Mouse (Mus musculus) megakaryocyte-erythroid progenitor cell, adult 5-6 weeks (primary cell): ENCODE data around the gene Trappc3. TPM values are rescaled to one million over a fixed set of nuclear protein-coding genes. Genes with fewer than 3 reads are reported as not detected.

Experiments
- ATAC-seq: replicated peaks from 2 replicates; pipeline ENCODE4 v1.8.0; 2016; ENCODE audit warnings: mild to moderate bottlenecking, inconsistent platforms; ENCODE audit not compliant: severe bottlenecking, poor library complexity, low FRiP score, low TSS enrichment
- total RNA-seq, 2 experiments: library from RNA; stranded (forward) in 1 of 2; stranded (reverse) in 1 of 2; fragments of 200-1000, 215-1000 nt in 1 of 2; fragments of >200 nt in 1 of 2; fragmentation: Nextera tagmentation in 1 of 2; gene quantifications; 2 replicates each; pipeline ENCODE4 v1.2.3; 2014 to 2017

Trappc3 gene
- total RNA-seq, 2 experiments from 2014 or later: 40.1 to 55.9 TPM

- ATAC-seq: no peak
These were observed 13.0 kb downstream of the Trappc3 start for GRCm38 (mm10) chr4:126275081-126275480.

- no peak for ATAC-seq
These were observed 13.6 kb downstream of the Trappc3 start for GRCm38 (mm10) chr4:126275681-126276131.

- peak; percentile 91 for ATAC-seq
These were observed 15.9 kb downstream of the Trappc3 start for GRCm38 (mm10) chr4:126277906-126278564.

GRCm38 (mm10) chr4:126278565-126278915 is 16.4 kb downstream of the Trappc3 start:
- no peak for ATAC-seq

GRCm38 (mm10) chr4:126278961-126279360 is 16.8 kb downstream of the Trappc3 start:
- no peak for ATAC-seq

- ATAC-seq: no peak
These were observed 19.6 kb downstream of the Trappc3 start for GRCm38 (mm10) chr4:126281706-126282105.

- ATAC-seq: no peak
These were observed 21.5 kb downstream of the Trappc3 start for GRCm38 (mm10) chr4:126283582-126283981.

- no peak for ATAC-seq
These were observed 24.4 kb downstream of the Trappc3 start, which contains the start of gene Col8a2 for GRCm38 (mm10) chr4:126286492-126286891. TSS of gene Col8a2 (plus strand) at chr4:126286793.

- no peak for ATAC-seq
These were observed 25.3 kb downstream of the Trappc3 start for GRCm38 (mm10) chr4:126287302-126287995.

GRCm38 (mm10) chr4:126288085-126288666 is 26.1 kb downstream of the Trappc3 start:
- no peak for ATAC-seq

GRCm38 (mm10) chr4:126290314-126290713 is 28.2 kb downstream of the Trappc3 start:
- no peak for ATAC-seq

GRCm38 (mm10) chr4:126291196-126291595 is 29.1 kb downstream of the Trappc3 start:
- no peak for ATAC-seq

- ATAC-seq: no peak
These were observed 33.0 kb downstream of the Trappc3 start for GRCm38 (mm10) chr4:126295152-126295551.

GRCm38 (mm10) chr4:126295937-126296336 is 33.8 kb downstream of the Trappc3 start:
- ATAC-seq: no peak

GRCm38 (mm10) chr4:126296617-126297101 is 34.5 kb downstream of the Trappc3 start:
- ATAC-seq: no peak; the same call in 1 of the 2 replicates

GRCm38 (mm10) chr4:126300916-126301583 is 38.9 kb downstream of the Trappc3 start:
- no peak for ATAC-seq

GRCm38 (mm10) chr4:126301584-126302309 is 39.6 kb downstream of the Trappc3 start:
- no peak for ATAC-seq

GRCm38 (mm10) chr4:126303877-126304276 is 41.8 kb downstream of the Trappc3 start:
- 0 out of 2 replicates have a peak, but pooled peaks have one; percentile 39 for ATAC-seq

GRCm38 (mm10) chr4:126305428-126305827 is 43.3 kb downstream of the Trappc3 start:
- no peak for ATAC-seq
